Mouse (Mus musculus): ENCODE measurements around the gene Eef1a2. TPM values are rescaled to one million over a fixed set of nuclear protein-coding genes. Genes with fewer than 3 reads are reported as not detected.

The Eef1a2 gene
- total and polyA plus RNA-seq, 3 experiments, result not detected

DNA sequence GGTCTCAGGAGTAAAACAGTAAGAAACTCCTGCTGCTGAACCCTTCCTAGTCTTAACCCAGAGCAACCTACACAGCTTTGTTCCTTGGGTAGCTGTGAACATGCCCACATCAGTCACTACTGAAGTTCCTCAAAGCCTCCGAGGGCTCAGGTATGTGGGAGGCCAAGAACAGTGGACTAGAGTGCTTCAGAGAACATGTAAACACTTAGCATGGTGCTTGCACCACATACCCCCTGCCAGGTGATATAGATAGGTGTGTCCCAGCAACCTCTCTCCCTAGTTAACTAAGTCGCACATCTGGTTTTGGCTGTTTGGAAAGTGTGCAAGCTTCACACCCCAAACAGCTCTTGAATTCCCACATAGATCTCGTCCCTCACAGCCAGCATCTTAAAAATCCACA lies 44.8 kb upstream of the Eef1a2 start:
- Histone ChIP-seq H3K9me3 (replicated peaks; ENCODE audit: low read length) (no peaks in the 10 kb centered on the region), H3K27me3 (replicated peaks) (no peaks in the 10 kb centered on the region), H3K4me3 (replicated peaks in 1 of 3; ENCODE audit: low read depth in 2 of 3, low read length in 2 of 3, poor library complexity in 1 of 3) (no peak overlapping the region), H3K4me1 (ENCODE audit: control insufficient read depth in 1 of 2, insufficient read depth in 2 of 2) (peaks cover 8 to 9% of the 10 kb centered on the region in 2 experiments; a peak in 3 of 4 replicates), H3K79me2 (replicated peaks; ENCODE audit: control insufficient read depth, extremely low read depth, insufficient read depth, poor library complexity, severe bottlenecking) (no peaks in the 10 kb centered on the region), H3K27ac (ENCODE audit: insufficient read depth, low read depth) (no peak overlapping the region), H3K9ac (ENCODE audit: insufficient read depth, low read depth) (no peak overlapping the region), H3K4me2 (ENCODE audit: insufficient read depth, low read depth, poor library complexity, severe bottlenecking) (no peak overlapping the region), H3K36me3 (replicated peaks in 1 of 2; ENCODE audit: control insufficient read depth in 1 of 2, insufficient read depth in 1 of 2, low read length in 1 of 2) (no peaks in the 10 kb centered on the region)
- no peak for DNase-seq (ENCODE audit: extremely low read depth)
- in situ Hi-C loops (cut with MboI; ENCODE audit: low pct_ligation_motif_present, low pct_unique_long_range_greater_than_20kb, low sequenced_read_pairs), result no loop called here
- no peak for TF ChIP-seq JUN (IDR thresholded peaks at IDR 0.05; ENCODE audit: insufficient read depth, low read depth, low read length)
- no peak for TF ChIP-seq USF1 (IDR thresholded peaks at IDR 0.05; ENCODE audit: low read depth, low read length)
- TF ChIP-seq BHLHE40 (IDR thresholded peaks at IDR 0.05; ENCODE audit: low read depth, low read length), result no peak
- TF ChIP-seq USF2 (conservative IDR thresholded peaks at IDR 0.05; ENCODE audit: low read depth, low read length), result no peak
- no peak for TF ChIP-seq GABPA (IDR thresholded peaks at IDR 0.05; ENCODE audit: insufficient replicate concordance, low read depth, low read length)
- no peak for TF ChIP-seq KAT2A (IDR thresholded peaks at IDR 0.05; ENCODE audit: insufficient replicate concordance, low read length)
- TF ChIP-seq HCFC1 (IDR thresholded peaks at IDR 0.05; ENCODE audit: low read depth, low read length), result no peak
- no peak for TF ChIP-seq ZMIZ1 (IDR thresholded peaks at IDR 0.05; ENCODE audit: low read depth, low read length)
- TF ChIP-seq SIN3A (IDR thresholded peaks at IDR 0.05; ENCODE audit: low read length), result no peak
- dilution Hi-C loops (cut with MboI; ENCODE audit: extremely low pct_ligation_motif_present, extremely low pct_unique_long_range_greater_than_20kb, low sequenced_read_pairs), result no loop called here

DNA sequence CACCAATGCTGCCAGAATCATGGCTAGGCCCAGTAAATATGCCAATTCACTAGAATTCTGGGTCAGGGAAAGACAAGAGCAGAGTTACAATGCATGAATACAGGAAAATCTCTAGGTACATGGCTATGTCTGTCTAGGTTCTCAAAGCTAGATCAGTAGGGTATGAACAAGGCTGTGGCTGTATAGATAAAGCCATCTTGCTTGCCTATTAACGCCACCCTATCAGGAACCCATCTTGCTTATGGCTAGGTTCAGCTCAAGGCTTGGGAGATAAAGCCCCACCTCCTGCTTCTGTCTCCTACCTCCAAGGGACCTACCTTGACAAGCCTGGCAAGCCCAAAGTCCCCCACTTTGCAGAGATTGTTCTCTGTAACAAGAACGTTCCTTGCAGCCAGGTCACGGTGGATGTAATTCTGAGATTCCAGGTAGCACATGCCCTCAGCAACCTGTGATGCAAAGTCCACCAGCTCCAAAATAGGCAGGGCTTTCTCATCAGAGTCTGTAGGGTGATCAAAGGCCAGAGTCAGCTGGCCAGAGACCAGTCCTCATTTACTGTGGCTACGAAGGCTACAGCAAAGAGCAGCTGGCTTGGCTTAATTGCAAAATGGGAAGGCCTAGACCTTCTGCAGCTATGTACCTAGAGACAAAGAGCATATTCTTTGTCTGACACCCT lies 40.0 kb upstream of the Eef1a2 start:
- no peaks in the 10 kb centered on the region for H3K9me3 ChIP-seq (replicated peaks; ENCODE audit: low read length)
- H3K27me3 ChIP-seq (replicated peaks), result no peaks in the 10 kb centered on the region
- H3K4me3 ChIP-seq (replicated peaks in 1 of 3; ENCODE audit: low read depth in 2 of 3, low read length in 2 of 3, poor library complexity in 1 of 3), result no peak overlapping the region
- no peak overlapping the region for H3K4me2 ChIP-seq (ENCODE audit: insufficient read depth, low read depth, poor library complexity, severe bottlenecking)
- DNase-seq (ENCODE audit: extremely low read depth), result no peak
- in situ Hi-C loops (cut with MboI; ENCODE audit: low pct_ligation_motif_present, low pct_unique_long_range_greater_than_20kb, low sequenced_read_pairs) (loop anchor here (5.0 to 25.0 kb wide), 2 partner anchors 36 to 291 kb away; partner anchors contain the start of genes Abhd16b and Tpd52l2), dilution Hi-C loops (cut with MboI; ENCODE audit: extremely low pct_ligation_motif_present, extremely low pct_unique_long_range_greater_than_20kb, low sequenced_read_pairs) (no loop called here)
- H3K9ac ChIP-seq (ENCODE audit: insufficient read depth, low read depth), result no peak overlapping the region
- TF ChIP-seq NRF1 (IDR thresholded peaks at IDR 0.05; ENCODE audit: low read depth, low read length), result no peak
- no peak for TF ChIP-seq MAFK (IDR thresholded peaks at IDR 0.05; ENCODE audit: insufficient replicate concordance, low read length)
- TF ChIP-seq BHLHE40 (IDR thresholded peaks at IDR 0.05; ENCODE audit: low read depth, low read length), result no peak
- no peak for TF ChIP-seq ETS1 (conservative IDR thresholded peaks at IDR 0.05; ENCODE audit: low read depth, low read length)
- H3K36me3 ChIP-seq (replicated peaks in 1 of 2; ENCODE audit: control insufficient read depth in 1 of 2, insufficient read depth in 1 of 2, low read length in 1 of 2), result no peaks in the 10 kb centered on the region
- H3K27ac ChIP-seq (ENCODE audit: insufficient read depth, low read depth), result no peak overlapping the region
- H3K79me2 ChIP-seq (replicated peaks; ENCODE audit: control insufficient read depth, extremely low read depth, insufficient read depth, poor library complexity, severe bottlenecking), result no peaks in the 10 kb centered on the region
- peaks cover 15 to 36% of the 10 kb centered on the region in 2 experiments for H3K4me1 ChIP-seq (ENCODE audit: control insufficient read depth in 1 of 2, insufficient read depth in 2 of 2)

All from CH12.LX (cell line).